Mouse (Mus musculus) adrenal gland, postnatal 10 days (tissue): ENCODE results near the gene Rbms3. TPM values are rescaled to one million over a fixed set of nuclear protein-coding genes. Genes with fewer than 3 reads are reported as not detected.
A peak's percentile ranks its signal among the peaks of the same experiment; 100 is the strongest.

Source experiments
- DNase-seq: peaks from one replicate; pipeline ENCODE4 v3.0.0; 2021; ENCODE audit warnings: mixed read lengths
- total RNA-seq, 2 experiments: library from RNA; stranded (reverse); gene quantifications; 2 replicates each; pipeline ENCODE4 v1.2.3; 2021

The Rbms3 gene
- total RNA-seq, 2 experiments from 2014 or later, result 26.0 to 36.4 TPM

- no peak for DNase-seq
These were observed 726.3 kb downstream of the Rbms3 start for GRCm38 (mm10) chr9:116903304-116903993.

GRCm38 (mm10) chr9:116899403-116899802 is 730.3 kb downstream of the Rbms3 start:
- no peak for DNase-seq

DNA sequence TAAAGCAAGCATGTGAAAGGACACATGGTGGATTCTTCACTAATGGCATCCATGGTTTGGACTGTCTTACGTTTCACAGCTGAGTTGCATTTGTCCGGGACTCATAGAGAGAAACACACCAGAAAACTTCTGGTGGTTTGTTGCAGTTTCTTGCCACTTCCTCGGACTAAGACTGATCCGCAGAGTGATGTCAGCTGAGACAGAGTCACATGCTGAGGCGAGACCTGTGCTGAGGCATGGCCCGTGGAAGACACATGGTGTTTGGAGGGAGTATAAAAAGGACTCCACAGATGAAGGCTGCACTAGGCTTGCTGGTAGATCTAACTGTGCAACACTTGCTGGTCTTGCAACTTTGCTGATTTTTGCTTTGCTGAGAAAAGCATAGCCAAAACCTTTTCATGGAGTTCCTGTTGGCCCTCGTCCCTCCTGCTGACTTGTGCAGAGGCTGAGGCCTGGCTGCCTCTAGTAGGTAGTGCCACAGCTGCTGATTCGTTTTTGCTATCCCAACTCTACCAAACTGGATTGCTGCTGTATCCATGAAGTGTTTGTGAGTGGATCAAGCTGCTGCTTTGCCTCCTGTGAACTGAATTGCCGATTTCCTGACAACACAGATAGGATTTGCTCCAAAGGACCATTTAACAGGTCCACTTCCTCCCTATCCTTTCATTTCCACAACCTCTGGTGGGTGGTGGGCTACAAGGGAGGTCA is 742.6 kb downstream of the Rbms3 start:
- DNase-seq, result no peak

DNA sequence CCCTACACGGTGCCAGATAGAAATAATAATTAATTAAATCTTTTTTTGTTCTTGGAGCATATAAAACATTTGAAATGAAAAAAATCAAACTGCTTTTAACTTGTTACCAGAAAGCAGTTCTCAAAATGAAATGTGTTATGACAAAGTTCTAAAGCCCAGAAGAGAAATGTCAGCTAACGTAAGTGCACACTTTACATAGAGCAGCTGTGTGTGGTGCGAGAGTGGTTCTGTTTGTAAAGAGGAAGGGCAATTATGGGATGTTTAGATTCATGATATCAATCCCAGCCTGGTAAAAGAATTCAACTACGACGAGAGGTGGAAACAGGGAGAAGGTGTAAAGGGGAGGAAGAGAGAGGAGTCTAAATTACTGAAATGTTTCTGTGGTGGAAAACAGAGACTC is 744.1 kb downstream of the Rbms3 start:
- DNase-seq, result no peak

DNA sequence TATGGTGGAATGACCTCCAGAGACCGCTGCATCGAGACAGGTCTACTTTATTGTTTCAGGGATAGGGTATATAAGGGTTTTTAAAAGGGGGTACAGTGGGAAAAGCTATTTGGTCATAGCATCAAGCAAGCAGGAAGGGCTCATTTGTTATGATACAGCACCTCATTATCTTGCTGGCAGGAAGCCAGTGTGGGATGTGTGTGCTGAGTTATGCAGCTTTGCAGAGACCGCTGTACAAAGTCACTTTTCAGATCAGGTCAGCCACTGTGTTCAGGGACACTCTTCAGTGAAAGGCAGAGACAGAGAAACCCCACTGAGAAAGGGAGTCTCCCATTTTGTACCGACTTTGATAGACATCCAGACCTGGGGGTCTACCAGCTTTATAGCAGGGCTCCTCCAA is 749.2 kb downstream of the Rbms3 start:
- no peak for DNase-seq

GRCm38 (mm10) chr9:116879600-116880457 is 749.9 kb downstream of the Rbms3 start:
- no peak for DNase-seq

DNA sequence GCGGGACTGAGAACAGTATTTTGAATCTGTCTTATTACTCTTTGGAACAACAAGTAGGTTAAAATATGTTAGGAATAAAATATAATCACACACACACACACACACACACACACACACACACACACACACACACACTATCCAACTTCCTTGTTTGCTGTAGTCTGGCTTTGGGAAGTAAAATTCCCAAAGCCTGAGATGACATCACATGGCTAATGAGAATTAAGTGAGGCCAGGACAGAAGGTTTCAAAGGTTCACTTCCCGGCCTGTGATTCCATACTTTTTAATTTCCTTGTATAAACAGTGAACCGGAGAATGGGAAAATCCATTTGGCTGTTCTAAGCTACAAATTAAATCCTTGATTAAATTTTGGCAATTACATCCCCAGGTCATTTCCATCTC is 752.9 kb downstream of the Rbms3 start:
- no peak for DNase-seq

DNA sequence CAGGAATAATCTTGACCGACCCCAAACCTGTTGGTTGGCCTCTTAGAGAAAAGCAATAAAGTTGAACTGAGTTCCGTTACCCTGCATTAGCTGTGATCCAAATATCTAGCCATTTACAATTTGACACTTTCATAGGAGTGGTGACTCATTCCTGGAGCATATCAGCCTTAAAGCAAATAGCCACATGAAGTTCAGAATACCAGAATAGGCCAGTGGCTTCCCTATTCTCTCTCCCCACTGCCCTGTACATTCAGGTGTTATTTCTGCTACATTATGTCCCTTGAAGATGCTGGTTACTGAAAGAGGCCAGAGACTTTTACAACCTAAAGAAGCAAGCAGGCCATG is 755.8 kb downstream of the Rbms3 start:
- DNase-seq, result no peak

- DNase-seq, result peak; percentile 72
These were observed 756.4 kb downstream of the Rbms3 start for GRCm38 (mm10) chr9:116873033-116873975.

GRCm38 (mm10) chr9:116872346-116872745 is 757.4 kb downstream of the Rbms3 start:
- DNase-seq, result no peak

DNA sequence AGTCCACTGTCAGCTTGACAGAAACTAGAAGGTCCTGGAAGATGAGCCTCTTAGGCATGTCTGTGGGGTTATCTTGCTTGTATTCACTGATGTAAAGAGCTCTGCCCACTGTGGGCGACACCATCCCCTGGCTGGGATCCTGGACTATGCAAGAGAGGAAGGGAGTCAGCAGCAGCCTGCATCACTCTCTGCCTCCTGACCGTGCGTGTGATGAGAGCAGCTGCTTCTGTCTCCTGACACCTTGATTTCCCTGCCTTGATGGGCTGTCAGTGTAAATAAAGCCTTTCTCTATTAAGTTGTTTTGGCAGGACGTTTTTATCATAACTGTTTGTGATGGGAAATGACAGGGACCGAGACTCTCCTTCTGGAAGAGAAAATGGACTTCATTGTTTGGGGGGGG is 758.1 kb downstream of the Rbms3 start:
- no peak for DNase-seq

GRCm38 (mm10) chr9:116866060-116866459 is 763.7 kb downstream of the Rbms3 start:
- DNase-seq, result no peak

DNA sequence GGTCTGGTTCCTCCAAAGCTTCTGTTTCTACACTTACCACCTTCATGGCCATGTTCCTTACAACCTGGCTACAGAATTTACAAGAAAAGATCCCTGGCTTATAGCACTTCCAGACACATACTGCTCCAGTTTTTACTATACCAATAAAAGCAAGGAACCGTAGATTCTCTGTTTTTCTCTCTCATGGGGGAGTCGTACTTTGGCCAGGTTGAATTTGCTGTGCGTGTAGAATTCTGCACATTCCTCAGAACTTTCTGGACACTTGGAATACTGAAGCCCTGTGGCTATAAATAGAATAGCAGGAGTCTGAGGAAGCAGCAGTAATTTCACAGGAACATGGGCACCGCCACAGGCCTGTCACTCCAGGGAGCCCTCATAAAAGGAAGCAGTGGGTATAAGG is 766.1 kb downstream of the Rbms3 start:
- no peak for DNase-seq

DNA sequence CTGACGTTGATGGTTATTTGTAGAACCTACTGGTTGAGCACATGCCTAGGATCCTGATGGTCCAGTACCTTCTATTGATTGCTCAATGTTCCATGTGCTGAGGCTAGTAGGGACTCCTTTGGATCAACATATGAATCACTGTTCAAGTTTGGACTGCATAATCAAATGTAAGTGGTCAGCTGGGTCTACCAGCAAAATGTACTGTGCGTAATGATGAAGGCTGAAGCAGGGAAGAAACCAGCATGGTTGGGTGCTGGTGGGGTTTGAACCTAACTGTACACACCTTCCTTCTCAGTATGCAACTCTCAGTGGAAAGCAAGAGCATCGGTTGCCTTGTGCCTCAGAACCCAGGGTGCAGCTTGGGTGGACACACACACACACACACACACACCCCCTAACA is 767.4 kb downstream of the Rbms3 start:
- no peak for DNase-seq

- DNase-seq, result no peak
These were observed 771.7 kb downstream of the Rbms3 start for GRCm38 (mm10) chr9:116857861-116858595.

- DNase-seq, result no peak
These were observed 772.6 kb downstream of the Rbms3 start for GRCm38 (mm10) chr9:116857151-116857550.

DNA sequence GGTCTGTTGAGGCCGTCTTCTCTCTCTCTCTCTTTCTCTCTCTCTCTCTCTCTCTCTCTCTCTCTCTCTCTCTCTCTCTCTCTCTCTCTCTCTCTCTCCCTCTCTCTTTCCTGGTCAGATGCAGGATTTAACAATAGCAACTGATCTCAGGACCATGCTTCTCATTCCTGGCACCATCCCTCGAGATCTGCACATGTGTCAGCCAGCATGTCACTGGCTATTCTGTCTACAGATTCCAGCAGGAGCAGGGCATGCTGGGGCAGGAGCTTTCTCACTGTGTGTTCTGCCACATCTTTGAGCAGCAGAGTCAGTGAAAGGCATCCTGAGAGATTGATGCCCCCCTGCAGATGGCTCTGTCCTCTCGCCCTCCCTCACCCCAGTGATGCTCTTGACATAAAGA is 774.0 kb downstream of the Rbms3 start:
- DNase-seq, result no peak

- DNase-seq, result no peak
These were observed 780.8 kb downstream of the Rbms3 start for GRCm38 (mm10) chr9:116848905-116849304.

DNA sequence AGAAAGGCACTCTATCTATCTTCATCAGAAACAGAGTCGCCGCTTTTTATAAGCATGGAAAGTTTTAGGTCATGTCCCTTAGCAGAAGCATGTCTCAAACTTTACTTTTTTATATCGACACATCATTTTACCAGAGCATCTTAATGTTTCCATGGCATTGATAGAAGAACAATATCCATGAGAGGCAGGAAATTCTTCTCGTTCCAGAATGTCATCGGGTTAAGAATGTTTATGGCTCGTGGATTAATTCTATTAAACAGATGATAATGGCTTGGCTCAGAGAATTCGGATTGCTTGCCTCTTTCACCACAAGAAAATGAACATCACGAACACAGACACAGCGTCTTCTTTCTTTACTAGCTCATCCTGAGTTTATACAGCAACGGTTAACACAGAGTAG is 781.5 kb downstream of the Rbms3 start:
- no peak for DNase-seq

GRCm38 (mm10) chr9:116847241-116848135 is 782.2 kb downstream of the Rbms3 start:
- DNase-seq, result peak; percentile 43
